Mouse (Mus musculus): Measurements from ENCODE around the gene Olfr1423.

DNA sequence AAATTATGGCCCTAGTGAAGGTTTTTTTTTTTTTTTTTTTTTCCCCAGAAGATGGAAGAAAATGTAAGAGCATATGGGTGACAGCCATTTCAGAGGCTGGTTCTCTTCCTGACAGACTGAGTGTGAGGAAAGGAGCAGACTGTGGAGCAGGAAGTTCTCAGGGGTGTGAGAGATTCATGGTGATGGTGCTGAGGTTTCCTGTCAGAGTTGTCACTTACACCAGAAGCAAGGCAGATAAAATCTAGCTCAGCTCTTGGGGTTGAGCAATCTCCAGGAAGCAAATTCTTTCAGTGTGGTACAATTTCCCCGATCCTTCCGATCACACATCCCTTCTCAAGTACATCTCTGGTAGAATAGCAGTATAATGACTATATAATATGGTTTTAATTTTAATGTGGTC is 14.5 kb downstream of the Olfr1423 start:
- TF ChIP-seq CTCF (IDR thresholded peaks at IDR 0.05; ENCODE audit: control insufficient read depth, insufficient read depth, insufficient read length) (no peak), MYOD1 (IDR thresholded peaks at IDR 0.05; ENCODE audit: control insufficient read depth, insufficient read length, low read depth) (no peak), MAX (IDR thresholded peaks at IDR 0.05) (no peak), CEBPB (IDR thresholded peaks at IDR 0.05; ENCODE audit: low read depth) (no peak), USF1 (IDR thresholded peaks at IDR 0.05; ENCODE audit: low read depth) (no peak), MYOG (IDR thresholded peaks at IDR 0.05; ENCODE audit: control insufficient read depth, extremely low read depth, insufficient read length) (no peak)
